Mouse (Mus musculus) ES-E14 (cell line): ENCODE measurements around the gene Aqp7.

Experiments used
- CHD2 ChIP-seq: IDR thresholded peaks from 2 replicates; pipeline ENCODE4 v1.6.1; 2014; ENCODE audit warnings: mild to moderate bottlenecking, low read depth, low read length, inconsistent platforms
- HCFC1 ChIP-seq: IDR thresholded peaks from 2 replicates; pipeline ENCODE4 v1.6.1; 2012; ENCODE audit warnings: low read length, inconsistent platforms, borderline replicate concordance; ENCODE audit not compliant: insufficient read depth
- MAFK ChIP-seq: IDR thresholded peaks from 2 replicates; pipeline ENCODE4 v1.6.1; 2014; ENCODE audit warnings: mild to moderate bottlenecking, low read depth, low read length, inconsistent platforms; ENCODE audit not compliant: insufficient read depth
- ZC3H11A ChIP-seq: IDR thresholded peaks from 2 replicates; pipeline ENCODE4 v1.6.1; 2012; ENCODE audit warnings: low read depth, mild to moderate bottlenecking, inconsistent platforms, low read length, borderline replicate concordance
- ZNF384 ChIP-seq: IDR thresholded peaks from 2 replicates; pipeline ENCODE4 v1.6.1; 2012; ENCODE audit warnings: low read depth, low read length, inconsistent platforms

GRCm38 (mm10) chr4:41057361-41057760 lies 9.4 kb upstream of the Aqp7 start:
- TF ChIP-seq HCFC1 (no peak), CHD2 (no peak), ZC3H11A (no peak), MAFK (no peak), ZNF384 (no peak)
